Mouse (Mus musculus): ENCODE measurements around the gene Btn1a1.

DNA sequence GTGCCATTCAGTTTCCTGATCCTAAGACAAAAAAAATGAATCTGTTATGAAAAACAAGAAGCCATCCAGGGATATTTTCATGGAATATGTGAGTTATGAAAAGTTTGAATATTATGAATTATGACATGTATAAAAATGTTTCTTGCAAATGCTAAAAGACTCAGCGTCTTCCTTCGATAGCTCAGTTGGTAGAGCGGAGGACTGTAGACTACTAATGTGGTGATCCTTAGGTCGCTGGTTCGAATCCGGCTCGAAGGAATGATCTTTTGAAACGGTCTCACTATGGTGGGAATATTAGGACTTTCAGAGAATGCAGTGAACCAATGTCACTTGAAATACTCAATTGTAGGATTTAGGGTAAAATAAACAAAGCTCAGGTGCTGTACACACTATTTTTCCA is 39.4 kb downstream of the Btn1a1 start:
- no peak for TF ChIP-seq CTCF (IDR thresholded peaks at IDR 0.05; ENCODE audit: extremely low read depth, insufficient read depth, low read length)
- no peak for TF ChIP-seq POLR2A (IDR thresholded peaks at IDR 0.05; ENCODE audit: extremely low read depth, insufficient read depth, low read length)

All from cortical plate, adult 2 months (tissue).